14 mouse cellular contexts compared by ENCODE assay signal in genomic region chr11:24128880-24129279, GRCm38 (mm10). TPM values are rescaled to one million over a fixed set of nuclear protein-coding genes. Genes with fewer than 3 reads are reported as not detected.
"Had no signal": no experiment of that assay in that cellular context is flagged by ENCODE, and none has a peak within 500 bp of the region (broad histone marks: within the 10 kb centered on the region; RNA-seq: fewer than 3 reads in every experiment).

No protein-coding gene starts in this region.

RNA-seq across cellular contexts. Expression of gene A830031A19Rik, which starts 54.0 kb away (rescaled TPM):
- total RNA-seq: megakaryocyte, adult 5-6 weeks; megakaryocyte-erythroid progenitor cell, adult 5-6 weeks; midbrain, postnatal 0 days; monocyte, adult 5-6 weeks; neutrophil, adult 5-6 weeks had no signal
- polyA plus RNA-seq: lung, embryonic 14.5 days; lung, embryonic 16.5 days; midbrain, embryonic 10.5 days; midbrain, embryonic 12.5 days; midbrain, postnatal 0 days; neural tube, embryonic 12.5 days; neural tube, embryonic 14.5 days; stomach, embryonic 14.5 days; stomach, embryonic 16.5 days; thymus, postnatal 0 days had no signal
